Mouse (Mus musculus): Measurements from ENCODE around the gene Suclg2. TPM values are rescaled to one million over a fixed set of nuclear protein-coding genes. Genes with fewer than 3 reads are reported as not detected.

Gene Suclg2
- total and polyA plus RNA-seq, 3 experiments = 29.6 to 73.1 (median 48.4) TPM

GRCm38 (mm10) chr6:95556320-95556719, 162.3 kb downstream of the Suclg2 start:
- Histone ChIP-seq H3K4me3 (ENCODE audit: low read depth, low read length) (no peak overlapping the region), H3K36me3 (replicated peaks) (peaks cover 75% of the 10 kb centered on the region), H3K27me3 (ENCODE audit: insufficient read depth, low read length) (no peaks in the 10 kb centered on the region), H3K9me3 (replicated peaks) (no peaks in the 10 kb centered on the region), H3K4me1 (ENCODE audit: insufficient read depth, low read depth, low read length) (no peaks in the 10 kb centered on the region)
- ATAC-seq (ENCODE audit: extremely low read depth, insufficient number of reproducible peaks, low FRiP score, poor library complexity, severe bottlenecking) (no peak), DNase-seq (ENCODE audit: low spot score) (no peak)
- TF ChIP-seq CTCF (IDR thresholded peaks at IDR 0.05; ENCODE audit: low read depth, low read length) (no peak), TAL1 (conservative IDR thresholded peaks at IDR 0.05; ENCODE audit: low read depth, low read length) (no peak), GATA2 (IDR thresholded peaks at IDR 0.05; ENCODE audit: borderline replicate concordance, low read depth, low read length) (no peak), POLR2AphosphoS5 (IDR thresholded peaks at IDR 0.05; ENCODE audit: insufficient replicate concordance, low read depth, low read length) (no peak), GATA1 (IDR thresholded peaks at IDR 0.05; ENCODE audit: borderline replicate concordance, low read length) (no peak)

- Histone ChIP-seq H3K9me3 (replicated peaks) (no peaks in the 10 kb centered on the region), H3K4me3 (ENCODE audit: low read depth, low read length) (no peak overlapping the region), H3K36me3 (replicated peaks) (peaks cover 70% of the 10 kb centered on the region), H3K27me3 (ENCODE audit: insufficient read depth, low read length) (no peaks in the 10 kb centered on the region), H3K4me1 (ENCODE audit: insufficient read depth, low read depth, low read length) (no peaks in the 10 kb centered on the region)
- ATAC-seq (ENCODE audit: extremely low read depth, insufficient number of reproducible peaks, low FRiP score, poor library complexity, severe bottlenecking) (no peak), DNase-seq (ENCODE audit: low spot score) (no peak)
- TF ChIP-seq CTCF (IDR thresholded peaks at IDR 0.05; ENCODE audit: low read depth, low read length) = no peak
- no peak for TF ChIP-seq TAL1 (conservative IDR thresholded peaks at IDR 0.05; ENCODE audit: low read depth, low read length)
- TF ChIP-seq GATA2 (IDR thresholded peaks at IDR 0.05; ENCODE audit: borderline replicate concordance, low read depth, low read length) = no peak
- no peak for TF ChIP-seq POLR2AphosphoS5 (IDR thresholded peaks at IDR 0.05; ENCODE audit: insufficient replicate concordance, low read depth, low read length)
- no peak for TF ChIP-seq GATA1 (IDR thresholded peaks at IDR 0.05; ENCODE audit: borderline replicate concordance, low read length)
These were observed 166.2 kb downstream of the Suclg2 start for GRCm38 (mm10) chr6:95552339-95552950.

GRCm38 (mm10) chr6:95551000-95551399, 167.6 kb downstream of the Suclg2 start:
- ATAC-seq (ENCODE audit: extremely low read depth, insufficient number of reproducible peaks, low FRiP score, poor library complexity, severe bottlenecking) (no peak), DNase-seq (ENCODE audit: low spot score) (no peak)
- no peaks in the 10 kb centered on the region for H3K27me3 ChIP-seq (ENCODE audit: insufficient read depth, low read length)
- no peak for TF ChIP-seq CTCF (IDR thresholded peaks at IDR 0.05; ENCODE audit: low read depth, low read length)
- no peak for TF ChIP-seq GATA1 (IDR thresholded peaks at IDR 0.05; ENCODE audit: borderline replicate concordance, low read length)
- no peak for TF ChIP-seq TAL1 (conservative IDR thresholded peaks at IDR 0.05; ENCODE audit: low read depth, low read length)
- no peak for TF ChIP-seq POLR2AphosphoS5 (IDR thresholded peaks at IDR 0.05; ENCODE audit: insufficient replicate concordance, low read depth, low read length)
- TF ChIP-seq GATA2 (IDR thresholded peaks at IDR 0.05; ENCODE audit: borderline replicate concordance, low read depth, low read length) = no peak
- no peaks in the 10 kb centered on the region for H3K9me3 ChIP-seq (replicated peaks)
- no peak overlapping the region for H3K4me3 ChIP-seq (ENCODE audit: low read depth, low read length)
- no peaks in the 10 kb centered on the region for H3K4me1 ChIP-seq (ENCODE audit: insufficient read depth, low read depth, low read length)
- peaks cover 71% of the 10 kb centered on the region for H3K36me3 ChIP-seq (replicated peaks)

- no peak for TF ChIP-seq POLR2AphosphoS5 (IDR thresholded peaks at IDR 0.05; ENCODE audit: insufficient replicate concordance, low read depth, low read length)
- TF ChIP-seq GATA1 (IDR thresholded peaks at IDR 0.05; ENCODE audit: borderline replicate concordance, low read length) = no peak
- Histone ChIP-seq H3K4me3 (ENCODE audit: low read depth, low read length) (no peak overlapping the region), H3K36me3 (replicated peaks) (peaks cover 66% of the 10 kb centered on the region), H3K4me1 (ENCODE audit: insufficient read depth, low read depth, low read length) (no peaks in the 10 kb centered on the region), H3K27me3 (ENCODE audit: insufficient read depth, low read length) (no peaks in the 10 kb centered on the region), H3K9me3 (replicated peaks) (no peaks in the 10 kb centered on the region)
- ATAC-seq (ENCODE audit: extremely low read depth, insufficient number of reproducible peaks, low FRiP score, poor library complexity, severe bottlenecking) (no peak; the same call in 1 of the 2 replicates), DNase-seq (ENCODE audit: low spot score) (no peak)
These were observed 172.3 kb downstream of the Suclg2 start for GRCm38 (mm10) chr6:95546189-95546832.

- TF ChIP-seq GATA1 (IDR thresholded peaks at IDR 0.05; ENCODE audit: borderline replicate concordance, low read length) = no peak
- TF ChIP-seq GATA2 (IDR thresholded peaks at IDR 0.05; ENCODE audit: borderline replicate concordance, low read depth, low read length) = no peak
- no peak for TF ChIP-seq TAL1 (conservative IDR thresholded peaks at IDR 0.05; ENCODE audit: low read depth, low read length)
- Histone ChIP-seq H3K36me3 (replicated peaks) (peaks cover 64% of the 10 kb centered on the region), H3K9me3 (replicated peaks) (no peaks in the 10 kb centered on the region), H3K4me3 (ENCODE audit: low read depth, low read length) (no peak overlapping the region), H3K4me1 (ENCODE audit: insufficient read depth, low read depth, low read length) (no peaks in the 10 kb centered on the region), H3K27me3 (ENCODE audit: insufficient read depth, low read length) (no peaks in the 10 kb centered on the region)
- ATAC-seq (ENCODE audit: extremely low read depth, insufficient number of reproducible peaks, low FRiP score, poor library complexity, severe bottlenecking) (no peak), DNase-seq (ENCODE audit: low spot score) (no peak)
These were observed 172.9 kb downstream of the Suclg2 start for GRCm38 (mm10) chr6:95545714-95546113.

- peaks cover 62% of the 10 kb centered on the region for H3K36me3 ChIP-seq (replicated peaks)
- TF ChIP-seq CTCF (IDR thresholded peaks at IDR 0.05; ENCODE audit: low read depth, low read length) (no peak), TAL1 (conservative IDR thresholded peaks at IDR 0.05; ENCODE audit: low read depth, low read length) (no peak), GATA2 (IDR thresholded peaks at IDR 0.05; ENCODE audit: borderline replicate concordance, low read depth, low read length) (no peak), POLR2AphosphoS5 (IDR thresholded peaks at IDR 0.05; ENCODE audit: insufficient replicate concordance, low read depth, low read length) (no peak), GATA1 (IDR thresholded peaks at IDR 0.05; ENCODE audit: borderline replicate concordance, low read length) (no peak)
- H3K9me3 ChIP-seq (replicated peaks) = no peaks in the 10 kb centered on the region
- H3K27me3 ChIP-seq (ENCODE audit: insufficient read depth, low read length) = no peaks in the 10 kb centered on the region
- DNase-seq (ENCODE audit: low spot score) (no peak), ATAC-seq (ENCODE audit: extremely low read depth, insufficient number of reproducible peaks, low FRiP score, poor library complexity, severe bottlenecking) (no peak)
- H3K4me3 ChIP-seq (ENCODE audit: low read depth, low read length) = no peak overlapping the region
- H3K4me1 ChIP-seq (ENCODE audit: insufficient read depth, low read depth, low read length) = no peaks in the 10 kb centered on the region
These were observed 173.3 kb downstream of the Suclg2 start for GRCm38 (mm10) chr6:95545296-95545695.
